Mouse (Mus musculus) gastrocnemius, adult 8-10 months (tissue): ENCODE results near the gene Ltc4s. TPM values are rescaled to one million over a fixed set of nuclear protein-coding genes. Genes with fewer than 3 reads are reported as not detected.

ENCODE experiments used
- DNase-seq, 2 experiments: peaks; one replicate each; pipeline ENCODE4 v3.0.0; 2022; ENCODE audit warnings: low spot score in 2 of 2
- total RNA-seq, 4 experiments: library from RNA; stranded (reverse); gene quantifications; 2 replicates each; pipeline ENCODE4 v1.2.4; 2022

The Ltc4s gene
- total RNA-seq, 4 experiments from 2014 or later: 1.2 to 3.1 (median 2.4) TPM

GRCm38 (mm10) chr11:50248473-50249171, 10.2 kb upstream of the Ltc4s start:
- no peak for DNase-seq

- no peak for DNase-seq
These were observed 6.9 kb upstream of the Ltc4s start for GRCm38 (mm10) chr11:50245269-50245668.

- DNase-seq: no peak
These were observed 5.5 kb upstream of the Ltc4s start for GRCm38 (mm10) chr11:50243926-50244325.

GRCm38 (mm10) chr11:50240235-50240911, 2.0 kb upstream of the Ltc4s start:
- DNase-seq: no peak

GRCm38 (mm10) chr11:50238821-50239791, 690 bp upstream of the Ltc4s start:
- no peak for DNase-seq

GRCm38 (mm10) chr11:50236937-50237835, 1.2 kb downstream of the Ltc4s start:
- no peak for DNase-seq

GRCm38 (mm10) chr11:50236540-50236936, 1.9 kb downstream of the Ltc4s start:
- peak; percentile 75 to 86 for DNase-seq

- no peak for DNase-seq
These were observed 3.8 kb downstream of the Ltc4s start for GRCm38 (mm10) chr11:50234606-50235005.

- DNase-seq: no peak
These were observed 4.4 kb downstream of the Ltc4s start for GRCm38 (mm10) chr11:50233993-50234392.

- no peak for DNase-seq
These were observed 5.4 kb downstream of the Ltc4s start for GRCm38 (mm10) chr11:50233022-50233421.

- no peak for DNase-seq
These were observed 7.0 kb downstream of the Ltc4s start for GRCm38 (mm10) chr11:50231411-50231810.

GRCm38 (mm10) chr11:50230481-50231304, 7.7 kb downstream of the Ltc4s start:
- DNase-seq: no peak

GRCm38 (mm10) chr11:50229252-50229910, 9.0 kb downstream of the Ltc4s start:
- peak in 1 of 2 experiments; percentile 38 for DNase-seq

GRCm38 (mm10) chr11:50228772-50229171, 9.6 kb downstream of the Ltc4s start:
- no peak for DNase-seq

- DNase-seq: no peak
These were observed 10.7 kb downstream of the Ltc4s start for GRCm38 (mm10) chr11:50227736-50228135.

GRCm38 (mm10) chr11:50227226-50227625, 11.2 kb downstream of the Ltc4s start:
- DNase-seq: no peak

- no peak for DNase-seq
These were observed 12.0 kb downstream of the Ltc4s start for GRCm38 (mm10) chr11:50226406-50226805.

GRCm38 (mm10) chr11:50225611-50226378, 12.6 kb downstream of the Ltc4s start:
- peak in 1 of 2 experiments; percentile 53 for DNase-seq
